Mouse (Mus musculus): ENCODE measurements at regions not wholly inside any gene's neighbourhood (a gene's known extent, or its start where the extent isn't known, plus 50 kb on each side); places are given as distances from the start of the nearest gene placed in this dataset.
"Not testable (repeated sequence)": the region's sequence is repeated elsewhere in the genome, so short reads cannot be mapped to it uniquely, and the experiment has no call there.

DNA sequence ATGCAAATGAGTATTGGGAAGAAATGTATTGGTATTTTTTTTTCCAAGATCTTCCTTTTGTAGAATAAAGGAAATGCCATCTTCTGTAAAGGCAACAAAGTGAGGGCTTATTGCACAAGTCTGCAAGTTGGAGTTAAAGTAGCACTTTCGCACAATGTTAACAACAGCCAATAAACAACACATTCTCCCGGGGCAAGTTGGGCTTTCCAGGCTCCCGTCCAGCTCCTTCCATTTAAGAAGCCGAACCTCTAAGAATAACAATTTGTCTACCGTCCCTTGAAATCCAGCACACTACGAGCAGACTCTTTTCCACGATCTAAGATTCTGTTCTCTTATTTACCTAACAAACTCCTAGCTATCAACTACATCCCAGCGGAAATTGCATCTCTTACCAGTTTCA is 199.9 kb upstream of the G2e3 start:
- Histone ChIP-seq H3K4me1 (ENCODE audit: control insufficient read depth, insufficient read depth, low read length) (no peaks in the 10 kb centered on the region), H3K4me2 (ENCODE audit: low read length) (no peak overlapping the region), H3K9ac (ENCODE audit: low read length) (no peak overlapping the region), H3K9me3 (replicated peaks; ENCODE audit: control insufficient read depth, low read length) (no peaks in the 10 kb centered on the region), H3K27ac (ENCODE audit: low read depth, low read length) (no peak overlapping the region), H3K27me3 (replicated peaks; ENCODE audit: control insufficient read depth, insufficient read depth, low read length) (no peaks in the 10 kb centered on the region), H3K36me3 (ENCODE audit: control insufficient read depth, insufficient read depth, low read length) (no peaks in the 10 kb centered on the region), H3K4me3 (ENCODE audit: low read depth, low read length) (no peak overlapping the region)
- ATAC-seq, result no peak
- 83% methylated on average over 8 of the region's 8 CpGs for WGBS
- no peak for DNase-seq (ENCODE audit: low spot score)

DNA sequence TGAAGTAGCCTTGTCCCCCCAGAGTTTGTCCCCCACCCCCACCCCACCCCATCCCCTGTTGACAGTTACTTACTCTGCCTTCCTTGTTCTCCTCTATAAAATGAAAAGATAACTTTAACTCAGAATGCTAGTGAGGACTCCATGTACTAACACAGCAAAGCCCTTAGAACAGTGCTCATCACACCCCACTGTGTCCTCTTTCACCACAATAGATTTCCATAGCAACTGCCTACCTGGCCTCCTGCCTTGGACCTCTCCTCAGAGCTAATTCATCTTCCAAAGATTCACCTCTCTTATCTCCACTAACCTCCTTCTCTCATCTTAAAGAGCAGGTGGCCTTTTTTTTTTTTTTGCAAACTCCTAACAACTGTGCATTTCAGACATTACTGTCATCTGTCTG is 204.0 kb upstream of the G2e3 start:
- Histone ChIP-seq H3K9me3 (replicated peaks; ENCODE audit: control insufficient read depth, low read length) (no peaks in the 10 kb centered on the region), H3K4me3 (ENCODE audit: low read depth, low read length) (no peak overlapping the region), H3K36me3 (ENCODE audit: control insufficient read depth, insufficient read depth, low read length) (no peaks in the 10 kb centered on the region), H3K4me2 (ENCODE audit: low read length) (no peak overlapping the region), H3K27me3 (replicated peaks; ENCODE audit: control insufficient read depth, insufficient read depth, low read length) (no peaks in the 10 kb centered on the region), H3K27ac (ENCODE audit: low read depth, low read length) (no peak overlapping the region), H3K9ac (ENCODE audit: low read length) (no peak overlapping the region), H3K4me1 (ENCODE audit: control insufficient read depth, insufficient read depth, low read length) (no peaks in the 10 kb centered on the region)
- DNase-seq (ENCODE audit: low spot score) (no peak), ATAC-seq (no peak)

DNA sequence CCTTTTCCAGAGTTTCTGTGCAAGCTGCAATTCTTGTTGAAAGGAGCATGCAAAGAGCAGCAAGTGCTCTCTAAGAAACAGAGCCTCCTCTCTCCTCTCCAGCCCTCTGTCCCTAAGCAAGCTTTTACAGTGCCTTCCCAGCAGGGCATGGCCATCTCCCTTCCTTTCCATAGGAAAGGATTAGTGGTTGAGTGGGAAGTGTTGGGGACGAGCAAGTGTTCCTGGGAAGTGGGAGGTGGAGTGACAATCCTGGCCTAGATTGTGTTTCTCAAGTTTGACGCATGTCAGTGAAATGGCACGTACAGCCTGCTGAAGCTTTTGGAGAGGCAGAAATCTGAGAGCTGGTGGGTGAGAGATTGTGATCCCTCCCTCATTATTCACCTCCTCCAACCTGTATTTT is 204.7 kb upstream of the G2e3 start:
- WGBS, result 55% methylated on average over 3 of the region's 3 CpGs
- ATAC-seq (no peak), DNase-seq (ENCODE audit: low spot score) (no peak)
- H3K36me3 ChIP-seq (ENCODE audit: control insufficient read depth, insufficient read depth, low read length), result no peaks in the 10 kb centered on the region
- no peak overlapping the region for H3K27ac ChIP-seq (ENCODE audit: low read depth, low read length)
- no peak overlapping the region for H3K4me3 ChIP-seq (ENCODE audit: low read depth, low read length)
- no peaks in the 10 kb centered on the region for H3K4me1 ChIP-seq (ENCODE audit: control insufficient read depth, insufficient read depth, low read length)
- no peak overlapping the region for H3K4me2 ChIP-seq (ENCODE audit: low read length)
- no peaks in the 10 kb centered on the region for H3K27me3 ChIP-seq (replicated peaks; ENCODE audit: control insufficient read depth, insufficient read depth, low read length)
- H3K9ac ChIP-seq (ENCODE audit: low read length), result no peak overlapping the region
- H3K9me3 ChIP-seq (replicated peaks; ENCODE audit: control insufficient read depth, low read length), result no peaks in the 10 kb centered on the region

DNA sequence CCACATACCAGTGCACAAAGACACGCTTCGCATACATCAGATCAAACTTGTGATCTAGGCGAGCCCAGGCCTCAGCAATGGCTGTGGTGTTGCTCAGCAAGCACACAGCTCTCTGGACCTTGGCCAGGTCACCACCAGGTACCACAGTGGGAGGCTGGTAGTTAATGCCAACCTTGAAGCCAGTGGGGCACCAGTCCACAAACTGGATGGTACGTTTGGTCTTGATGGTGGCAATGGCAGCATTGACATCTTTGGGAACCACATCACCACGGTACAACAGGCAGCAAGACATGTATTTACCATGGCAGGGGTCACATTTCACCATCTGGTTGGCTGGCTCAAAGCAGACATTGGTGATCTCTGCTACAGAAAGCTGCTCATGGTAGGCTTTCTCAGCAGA is 214.2 kb upstream of the G2e3 start:
- 91% methylated on average over 5 of the region's 5 CpGs for WGBS
- not testable (repeated sequence) for ATAC-seq; H3K4me1 ChIP-seq (ENCODE audit: control insufficient read depth, insufficient read depth, low read length); H3K27me3 ChIP-seq (replicated peaks; ENCODE audit: control insufficient read depth, insufficient read depth, low read length); H3K4me2 ChIP-seq (ENCODE audit: low read length); H3K9me3 ChIP-seq (replicated peaks; ENCODE audit: control insufficient read depth, low read length); H3K4me3 ChIP-seq (ENCODE audit: low read depth, low read length); H3K9ac ChIP-seq (ENCODE audit: low read length); H3K36me3 ChIP-seq (ENCODE audit: control insufficient read depth, insufficient read depth, low read length); DNase-seq (ENCODE audit: low spot score); H3K27ac ChIP-seq (ENCODE audit: low read depth, low read length)

DNA sequence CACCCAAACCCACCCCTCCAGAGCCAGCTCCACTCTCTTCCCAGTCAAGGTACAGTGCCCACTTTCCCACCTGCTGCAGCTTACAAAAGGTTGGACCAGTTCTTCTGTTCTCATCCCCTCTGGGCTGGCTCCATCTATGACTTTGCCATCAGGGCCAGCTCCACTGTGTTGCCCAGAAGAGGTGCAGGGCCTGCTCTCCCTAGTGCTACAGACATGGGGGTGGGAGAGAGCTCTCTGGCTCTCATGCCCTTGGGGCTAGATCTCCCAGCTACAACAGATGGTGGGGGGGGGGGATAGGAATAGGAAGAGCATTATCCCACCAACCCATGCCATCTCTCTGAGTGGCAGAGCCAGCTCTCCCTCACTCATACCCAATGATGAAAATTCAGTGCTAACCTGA is 219.6 kb upstream of the G2e3 start:
- H3K9ac ChIP-seq (ENCODE audit: low read length), result no peak overlapping the region
- no peaks in the 10 kb centered on the region for H3K9me3 ChIP-seq (replicated peaks; ENCODE audit: control insufficient read depth, low read length)
- no peak overlapping the region for H3K27ac ChIP-seq (ENCODE audit: low read depth, low read length)
- H3K36me3 ChIP-seq (ENCODE audit: control insufficient read depth, insufficient read depth, low read length), result no peaks in the 10 kb centered on the region
- H3K4me3 ChIP-seq (ENCODE audit: low read depth, low read length), result no peak overlapping the region
- H3K27me3 ChIP-seq (replicated peaks; ENCODE audit: control insufficient read depth, insufficient read depth, low read length), result no peaks in the 10 kb centered on the region
- H3K4me2 ChIP-seq (ENCODE audit: low read length), result no peak overlapping the region
- DNase-seq (ENCODE audit: low spot score), result no peak
- H3K4me1 ChIP-seq (ENCODE audit: control insufficient read depth, insufficient read depth, low read length), result no peaks in the 10 kb centered on the region
- no peak for ATAC-seq

DNA sequence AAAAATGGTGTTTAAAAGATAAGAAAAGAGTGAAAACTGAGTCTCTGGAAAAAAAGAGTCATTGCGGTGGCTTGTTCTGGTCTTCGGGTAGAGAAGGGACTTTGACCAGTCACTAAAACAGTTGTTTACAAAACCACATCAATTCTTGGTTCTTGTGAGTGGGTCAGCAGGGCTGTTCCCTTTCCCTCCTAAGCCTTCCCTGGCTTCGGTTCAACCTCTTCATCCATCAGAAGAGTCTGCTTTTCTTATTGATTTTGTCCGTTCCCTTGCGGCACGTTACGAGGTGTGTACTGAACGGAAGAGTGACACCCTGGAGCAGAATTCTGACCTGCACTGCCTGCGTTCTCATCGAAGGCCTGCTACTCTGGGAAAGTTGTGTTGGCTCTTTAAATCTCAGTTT is 229.1 kb upstream of the G2e3 start:
- Histone ChIP-seq H3K9me3 (replicated peaks; ENCODE audit: control insufficient read depth, low read length) (no peaks in the 10 kb centered on the region), H3K27ac (ENCODE audit: low read depth, low read length) (peak overlapping the region; percentile 88), H3K4me3 (ENCODE audit: low read depth, low read length) (no peak overlapping the region), H3K27me3 (replicated peaks; ENCODE audit: control insufficient read depth, insufficient read depth, low read length) (no peaks in the 10 kb centered on the region), H3K4me2 (ENCODE audit: low read length) (no peak overlapping the region; the same call in 1 of the 2 replicates), H3K4me1 (ENCODE audit: control insufficient read depth, insufficient read depth, low read length) (peaks cover 12% of the 10 kb centered on the region; the same call in 1 of the 2 replicates), H3K9ac (ENCODE audit: low read length) (no peak overlapping the region), H3K36me3 (ENCODE audit: control insufficient read depth, insufficient read depth, low read length) (no peaks in the 10 kb centered on the region)
- peak; percentile 49 for DNase-seq (ENCODE audit: low spot score)
- 51% methylated on average over 10 of the region's 10 CpGs for WGBS
- ATAC-seq, result no peak

DNA sequence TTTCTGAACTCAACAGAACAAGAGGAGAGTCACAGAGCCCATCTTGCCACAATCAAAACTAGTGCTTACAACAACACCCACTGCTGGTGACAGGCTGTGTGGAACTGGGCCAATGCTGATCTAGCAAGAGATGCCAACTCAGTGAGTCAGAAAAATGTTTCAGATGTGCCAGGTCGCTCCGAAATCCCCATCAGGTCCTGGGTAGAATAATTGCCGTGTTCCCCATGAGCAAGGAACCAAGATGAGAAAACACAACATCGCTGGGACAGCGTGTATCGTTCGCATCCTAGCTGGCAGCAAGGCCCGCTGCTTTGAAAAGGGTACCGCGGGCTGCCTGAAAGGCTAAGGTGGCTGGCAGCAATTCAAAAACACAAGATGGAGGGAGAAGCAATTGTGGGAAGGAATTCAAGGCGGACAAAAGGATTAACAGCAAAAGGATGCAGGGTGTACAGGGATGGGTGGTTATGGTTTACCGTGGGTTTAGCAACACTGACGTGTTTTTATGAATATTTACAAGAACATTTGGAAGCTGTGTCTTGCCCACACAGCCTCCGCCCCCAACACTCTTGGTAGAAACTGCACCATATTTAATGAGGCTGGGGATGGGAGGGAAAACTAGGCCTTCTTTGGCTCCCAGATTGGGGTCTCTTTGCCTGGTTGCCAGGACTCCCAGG is 229.7 kb upstream of the G2e3 start:
- ATAC-seq (peak; percentile 94), DNase-seq (ENCODE audit: low spot score) (peak; percentile 98)
- Histone ChIP-seq H3K9me3 (replicated peaks; ENCODE audit: control insufficient read depth, low read length) (no peaks in the 10 kb centered on the region), H3K36me3 (ENCODE audit: control insufficient read depth, insufficient read depth, low read length) (no peaks in the 10 kb centered on the region), H3K27me3 (replicated peaks; ENCODE audit: control insufficient read depth, insufficient read depth, low read length) (no peaks in the 10 kb centered on the region), H3K4me2 (ENCODE audit: low read length) (peak overlapping the region; percentile 2; the same call in 1 of the 2 replicates), H3K27ac (ENCODE audit: low read depth, low read length) (peak overlapping the region; percentile 88), H3K4me3 (ENCODE audit: low read depth, low read length) (no peak overlapping the region), H3K4me1 (ENCODE audit: control insufficient read depth, insufficient read depth, low read length) (peaks cover 12% of the 10 kb centered on the region; the same call in 1 of the 2 replicates), H3K9ac (ENCODE audit: low read length) (no peak overlapping the region)
- 24% methylated on average over 14 of the region's 14 CpGs for WGBS

DNA sequence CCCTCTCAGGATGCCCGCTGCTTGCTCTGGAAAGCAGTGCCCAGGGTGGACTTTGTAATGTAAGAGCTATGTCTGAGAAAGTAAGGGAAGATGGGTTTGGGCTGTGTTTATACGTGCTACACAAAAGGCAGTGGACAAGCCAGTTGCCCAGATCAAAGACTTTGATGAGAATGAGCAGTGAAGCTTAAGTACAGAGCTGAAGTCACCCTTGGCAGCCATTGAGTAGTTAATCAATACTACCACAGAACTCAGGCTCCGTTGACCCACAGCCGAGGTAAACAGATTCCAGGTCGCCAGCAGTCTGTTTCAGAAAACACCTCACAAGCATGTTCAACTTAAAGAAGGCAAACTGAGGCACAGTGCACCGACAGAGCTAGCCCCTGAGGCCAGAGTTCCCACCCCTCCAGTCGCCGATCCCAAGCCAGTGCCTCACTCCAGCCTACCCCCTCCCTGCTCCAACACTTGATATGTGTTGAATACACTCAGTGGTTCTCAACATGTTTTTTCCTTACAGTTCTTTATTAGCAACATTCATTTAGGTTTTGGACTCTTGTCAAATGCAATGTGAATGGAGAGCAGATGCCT is 230.3 kb upstream of the G2e3 start:
- peaks cover 12% of the 10 kb centered on the region; the same call in 1 of the 2 replicates for H3K4me1 ChIP-seq (ENCODE audit: control insufficient read depth, insufficient read depth, low read length)
- H3K27me3 ChIP-seq (replicated peaks; ENCODE audit: control insufficient read depth, insufficient read depth, low read length), result no peaks in the 10 kb centered on the region
- H3K4me3 ChIP-seq (ENCODE audit: low read depth, low read length), result no peak overlapping the region
- 28% methylated on average over 8 of the region's 8 CpGs for WGBS
- no peaks in the 10 kb centered on the region for H3K36me3 ChIP-seq (ENCODE audit: control insufficient read depth, insufficient read depth, low read length)
- H3K27ac ChIP-seq (ENCODE audit: low read depth, low read length), result peak overlapping the region; percentile 88
- no peak overlapping the region for H3K9ac ChIP-seq (ENCODE audit: low read length)
- peak overlapping the region; percentile 2; the same call in 1 of the 2 replicates for H3K4me2 ChIP-seq (ENCODE audit: low read length)
- H3K9me3 ChIP-seq (replicated peaks; ENCODE audit: control insufficient read depth, low read length), result no peaks in the 10 kb centered on the region
- DNase-seq (ENCODE audit: low spot score) (no peak), ATAC-seq (peak; percentile 84)

DNA sequence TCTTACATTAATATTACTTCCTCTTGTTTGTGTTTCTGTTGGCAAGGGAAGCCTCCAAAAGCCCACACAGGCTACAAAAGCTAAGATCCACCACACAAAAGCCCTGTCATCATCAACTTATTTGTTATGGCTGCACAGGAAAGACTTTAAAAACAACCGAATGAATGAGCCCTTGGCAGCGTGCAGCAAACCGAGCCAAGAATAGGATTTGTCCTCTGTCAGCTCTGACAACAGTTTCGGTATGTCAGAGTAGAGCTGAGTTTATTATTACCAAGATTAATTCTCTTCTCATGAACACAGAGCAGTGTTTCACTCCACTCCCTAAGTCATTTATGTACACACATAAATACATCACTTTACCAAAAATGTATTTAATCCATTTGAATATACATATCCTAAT is 236.1 kb upstream of the G2e3 start:
- no peaks in the 10 kb centered on the region; the same call in 1 of the 2 replicates for H3K4me1 ChIP-seq (ENCODE audit: control insufficient read depth, insufficient read depth, low read length)
- H3K9ac ChIP-seq (ENCODE audit: low read length), result no peak overlapping the region
- H3K36me3 ChIP-seq (ENCODE audit: control insufficient read depth, insufficient read depth, low read length), result no peaks in the 10 kb centered on the region
- H3K4me2 ChIP-seq (ENCODE audit: low read length), result no peak overlapping the region
- ATAC-seq (0 out of 2 replicates have a peak, but pooled peaks have one; percentile 22), DNase-seq (ENCODE audit: low spot score) (peak; percentile 52)
- H3K9me3 ChIP-seq (replicated peaks; ENCODE audit: control insufficient read depth, low read length), result no peaks in the 10 kb centered on the region
- H3K4me3 ChIP-seq (ENCODE audit: low read depth, low read length), result no peak overlapping the region
- no peaks in the 10 kb centered on the region for H3K27me3 ChIP-seq (replicated peaks; ENCODE audit: control insufficient read depth, insufficient read depth, low read length)
- H3K27ac ChIP-seq (ENCODE audit: low read depth, low read length), result no peak overlapping the region
- WGBS, result 17% methylated on average over 4 of the region's 4 CpGs
